Mouse (Mus musculus) urinary bladder, adult 18-20 months (tissue): ENCODE measurements around the gene Kif1b.
"Not testable (repeated sequence)": the region's sequence is repeated elsewhere in the genome, so short reads cannot be mapped to it uniquely, and the experiment has no call there.

Source experiments
- DNase-seq, 2 experiments: peaks; one replicate each; pipeline ENCODE4 v3.0.0; 2022; ENCODE audit warnings: low spot score in 2 of 2, mixed read lengths in 2 of 2

Gene Kif1b

DNA sequence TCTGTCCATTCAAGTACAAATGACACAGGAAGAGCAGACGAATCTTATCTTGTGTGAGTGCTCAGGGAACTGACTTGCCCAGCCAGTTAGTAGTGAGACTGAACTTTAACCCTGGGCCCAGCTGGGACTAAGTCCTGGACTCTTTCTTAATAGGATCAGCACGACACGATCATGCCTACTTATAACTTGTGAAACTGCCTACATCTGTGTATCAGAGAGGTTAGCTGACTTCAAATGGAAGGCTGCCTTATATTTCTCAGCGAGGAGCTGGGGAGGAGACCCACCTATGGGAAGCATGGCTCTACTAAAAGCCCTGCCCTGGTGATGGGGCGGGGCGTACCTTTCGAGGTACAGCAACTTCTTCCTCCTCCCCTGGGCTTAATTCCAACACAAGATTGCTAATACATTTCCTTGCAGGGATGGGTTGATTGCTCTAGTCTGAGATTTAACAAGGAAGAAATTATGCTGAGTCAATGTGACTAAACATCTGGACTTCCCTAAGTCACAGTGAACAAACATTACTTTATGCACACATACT, 137.0 kb downstream of the Kif1b start:
- DNase-seq = peak; percentile 55 to 63

DNA sequence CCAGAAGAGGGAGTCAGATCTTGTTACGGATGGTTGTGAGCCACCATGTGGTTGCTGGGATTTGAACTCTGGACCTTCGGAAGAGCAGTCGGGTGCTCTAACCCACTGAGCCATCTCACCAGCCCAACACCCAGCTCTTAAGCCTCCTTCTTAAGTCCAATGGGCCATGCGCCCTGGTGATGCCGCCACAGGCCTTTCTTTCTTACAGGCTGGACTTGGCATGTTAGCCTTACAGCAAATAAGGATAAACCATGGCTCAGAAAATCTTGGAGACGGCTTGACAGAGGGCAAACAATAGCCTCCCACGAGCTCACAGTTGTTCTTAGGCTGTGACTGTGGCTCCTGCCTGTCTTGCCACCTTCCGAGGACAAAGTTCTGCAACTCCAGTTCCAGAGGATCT, 137.6 kb downstream of the Kif1b start:
- not testable (repeated sequence) for DNase-seq

DNA sequence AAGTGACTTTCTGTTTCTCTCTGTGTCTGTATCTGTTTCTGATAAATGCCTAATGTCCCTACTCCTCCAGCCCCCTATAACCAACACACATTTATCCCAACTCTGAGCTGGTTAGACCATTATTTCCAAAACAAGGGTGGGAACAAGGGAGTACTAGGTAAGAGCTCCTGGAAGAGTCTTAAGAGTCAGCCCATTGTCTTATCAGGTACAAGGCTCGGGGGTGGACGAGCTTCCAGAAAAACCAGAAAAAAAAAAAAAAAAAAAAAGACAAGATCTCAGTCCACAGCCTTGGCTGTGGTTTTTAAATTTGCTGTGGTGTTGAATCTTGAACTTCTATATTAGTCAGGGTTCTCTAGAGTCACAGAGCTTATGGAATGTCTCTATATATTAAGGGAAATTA, 139.5 kb downstream of the Kif1b start:
- no peak for DNase-seq

DNA sequence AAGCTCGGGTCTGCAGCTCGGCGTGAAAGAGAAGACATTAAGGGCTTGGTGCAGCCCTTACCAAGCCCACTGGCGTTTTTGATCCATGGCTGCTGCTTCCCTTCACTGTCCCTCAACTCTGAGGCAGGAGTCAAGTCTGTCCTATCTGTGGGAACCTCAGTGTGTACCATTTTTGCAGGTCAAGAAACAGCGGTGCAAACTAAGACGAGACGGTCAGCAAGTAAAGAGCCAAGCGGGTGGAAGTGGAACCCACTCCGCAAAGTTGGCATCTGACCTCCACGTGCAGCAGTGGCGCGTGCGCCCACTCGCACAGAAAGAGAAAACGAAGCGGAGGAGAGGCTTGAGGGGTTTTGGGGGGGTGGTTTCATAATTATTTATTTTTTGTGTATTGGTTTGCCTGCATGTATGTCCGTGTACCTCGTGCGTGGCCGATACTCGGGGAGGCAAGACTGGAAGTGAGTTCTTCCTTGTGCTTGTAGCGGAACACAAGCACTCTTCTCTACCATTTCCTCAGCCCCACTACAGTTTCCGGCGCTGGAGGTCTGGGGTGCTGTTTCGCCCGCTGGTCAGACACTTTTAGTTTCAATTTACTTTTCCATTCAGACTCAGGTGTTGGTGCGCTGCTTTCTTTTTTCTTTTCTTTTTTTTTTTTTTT, 140.4 kb downstream of the Kif1b start:
- peak in 1 of 2 experiments; percentile 43 for DNase-seq

DNA sequence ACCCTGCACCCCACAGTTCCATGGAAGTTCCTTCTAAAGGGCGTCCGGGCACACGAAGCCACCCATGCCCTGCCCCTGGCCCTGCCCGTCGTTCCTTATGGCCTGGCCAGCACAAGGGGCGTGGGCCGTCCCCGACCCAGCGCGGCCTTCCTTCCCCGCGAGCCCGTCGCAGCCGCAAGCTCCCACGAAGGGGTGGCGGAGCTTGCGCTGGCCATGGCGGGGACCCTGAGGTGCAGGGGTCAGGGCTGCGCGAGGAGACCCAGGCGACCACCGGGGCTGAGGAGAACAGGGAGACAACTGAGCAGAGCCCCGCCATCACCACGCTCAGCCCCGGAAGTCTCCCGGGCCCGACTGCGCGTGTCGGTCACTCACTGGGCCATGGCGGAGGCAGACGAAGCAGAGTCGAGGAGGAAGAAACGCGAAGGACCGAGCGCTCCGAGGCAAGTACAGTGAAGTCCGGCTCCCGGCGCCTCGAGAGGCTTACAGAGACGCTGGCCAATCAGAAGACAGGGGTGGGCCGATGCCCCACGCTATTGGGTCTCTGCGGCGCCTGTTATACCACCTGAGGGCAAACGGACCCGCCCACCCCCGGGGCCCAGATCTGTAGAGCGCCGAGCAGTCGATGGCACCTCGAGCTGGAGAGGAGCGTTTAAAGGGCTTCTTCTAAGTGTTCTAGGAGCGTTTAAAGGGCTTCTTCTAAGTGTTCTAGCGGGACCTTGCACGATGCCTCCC, 141.1 kb downstream of the Kif1b start, which contains the start of gene Pgd:
Gene Pgd, minus strand, starts transcription at position 557 of the 732 bp plus-strand sequence.
- DNase-seq = peak; percentile 94 to 96

DNA sequence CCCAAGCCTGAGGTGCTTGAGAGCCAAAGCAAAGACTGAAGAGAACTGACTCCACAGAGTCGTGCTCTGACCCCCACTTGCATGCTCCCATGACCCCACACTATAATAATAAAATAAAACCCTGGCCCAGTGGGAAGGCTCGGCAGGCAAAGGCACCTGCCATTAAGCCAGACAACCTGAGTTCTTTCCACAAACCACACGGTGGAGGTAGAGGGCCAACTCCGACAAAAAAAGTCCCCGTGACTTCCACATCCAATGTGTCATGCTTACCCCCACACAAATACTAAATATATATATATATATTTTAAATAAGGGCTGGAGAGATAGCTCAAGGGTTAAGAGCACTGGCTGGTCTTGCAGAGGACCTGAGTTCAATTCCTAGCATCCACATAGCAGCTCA, 143.3 kb downstream of the Kif1b start:
- no peak for DNase-seq

DNA sequence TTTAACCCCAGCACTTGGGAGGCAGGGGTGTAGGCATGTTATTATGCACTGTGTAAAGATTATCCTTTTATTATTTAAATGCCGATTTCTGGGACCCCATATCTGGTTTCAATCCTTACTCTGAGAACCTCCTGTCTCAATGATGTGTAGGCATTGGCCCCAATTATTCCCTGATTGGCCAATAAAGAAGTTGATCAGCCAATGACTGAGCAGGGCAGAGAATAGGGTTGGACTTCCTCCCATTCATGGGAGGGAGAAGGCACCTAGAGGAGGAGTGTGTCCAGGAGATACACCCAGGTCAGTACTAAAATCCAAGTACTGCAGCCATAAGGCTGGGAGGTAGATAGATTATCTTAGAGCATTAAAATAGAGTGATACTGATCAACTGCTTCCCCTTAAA, 144.3 kb downstream of the Kif1b start:
- no peak for DNase-seq

DNA sequence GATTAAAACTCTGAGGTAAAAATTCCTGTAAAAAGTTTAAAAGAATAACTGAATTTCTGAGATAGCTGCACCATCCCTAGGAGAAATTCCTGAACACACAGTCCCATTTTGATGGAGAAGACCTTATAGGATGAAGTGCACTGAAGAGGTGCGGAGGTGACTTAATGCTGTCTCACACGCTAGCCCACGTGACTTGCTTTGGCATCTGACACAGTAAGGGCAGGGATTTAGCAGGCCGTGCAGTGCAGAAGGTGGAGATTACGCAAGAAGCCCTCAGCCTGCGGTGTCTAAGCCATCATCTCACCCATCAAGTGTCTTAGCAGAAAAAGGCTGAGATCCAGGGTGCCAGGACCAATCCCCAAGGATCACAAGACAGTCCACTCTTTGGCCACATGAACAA, 146.3 kb downstream of the Kif1b start:
- DNase-seq = no peak

DNA sequence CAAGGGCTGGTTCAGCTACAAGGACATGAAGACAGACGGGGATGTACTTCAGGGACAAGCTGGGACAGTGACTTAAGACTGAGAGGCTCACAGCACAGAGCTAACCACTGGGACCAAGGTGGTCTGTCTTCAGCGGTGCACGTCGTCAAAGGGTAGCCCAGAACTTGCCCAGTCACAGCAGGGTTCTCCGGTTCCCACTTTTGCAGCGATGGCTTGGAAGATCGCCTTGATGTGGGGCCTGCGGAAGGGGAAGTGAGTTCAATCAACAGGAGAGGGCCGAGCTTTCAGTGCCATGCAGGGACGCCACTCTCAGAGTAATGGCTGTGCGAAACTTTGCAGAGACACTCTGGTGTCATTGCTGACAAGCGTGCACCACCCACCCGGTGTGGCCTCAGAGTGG, 147.6 kb downstream of the Kif1b start:
- DNase-seq = no peak

DNA sequence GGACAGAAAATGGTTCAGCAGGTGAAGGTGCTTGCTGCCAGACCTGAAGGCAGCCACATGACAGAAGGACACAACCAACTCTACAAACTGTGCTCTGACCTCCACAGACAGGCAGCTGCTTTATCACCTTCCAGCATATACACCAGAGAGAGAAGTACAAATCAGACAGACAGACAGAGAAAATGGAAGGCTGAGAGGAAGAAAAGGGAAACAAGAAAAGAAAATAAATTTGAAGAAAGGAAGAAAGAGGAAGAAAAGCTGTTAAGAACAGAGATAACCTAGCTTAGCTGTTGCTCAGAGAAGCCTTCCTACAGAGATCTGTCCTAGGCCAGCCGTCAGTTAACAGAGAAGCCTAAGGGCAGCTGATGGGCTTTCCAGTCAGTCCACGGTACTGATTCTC, 148.3 kb downstream of the Kif1b start:
- DNase-seq = no peak

DNA sequence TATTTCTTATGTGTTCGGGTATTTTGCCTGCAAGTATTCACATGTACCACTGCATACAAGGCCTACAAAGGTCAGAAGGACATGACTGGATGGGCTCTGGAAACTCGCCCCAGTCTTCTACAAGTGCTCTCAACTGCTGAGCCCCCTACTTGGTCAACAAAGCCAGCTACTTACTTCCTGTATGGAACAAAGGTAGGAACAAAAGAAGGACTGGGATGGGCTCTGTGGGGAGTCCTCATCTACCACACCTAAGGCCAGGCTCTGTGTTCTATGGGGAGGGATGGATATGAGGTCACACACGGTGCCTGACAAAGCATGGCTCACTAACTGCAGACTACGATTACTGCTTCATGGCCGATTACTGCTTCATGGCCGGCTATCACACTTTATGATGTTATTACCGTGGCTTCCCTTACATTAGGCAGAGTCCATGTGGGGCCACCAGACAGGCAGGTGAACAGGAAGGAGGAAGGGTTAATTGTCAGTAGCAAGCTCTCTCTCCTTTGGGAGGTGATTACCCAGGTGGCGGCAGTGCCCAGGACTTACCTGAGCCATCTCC, 150.0 kb downstream of the Kif1b start:
- no peak for DNase-seq

DNA sequence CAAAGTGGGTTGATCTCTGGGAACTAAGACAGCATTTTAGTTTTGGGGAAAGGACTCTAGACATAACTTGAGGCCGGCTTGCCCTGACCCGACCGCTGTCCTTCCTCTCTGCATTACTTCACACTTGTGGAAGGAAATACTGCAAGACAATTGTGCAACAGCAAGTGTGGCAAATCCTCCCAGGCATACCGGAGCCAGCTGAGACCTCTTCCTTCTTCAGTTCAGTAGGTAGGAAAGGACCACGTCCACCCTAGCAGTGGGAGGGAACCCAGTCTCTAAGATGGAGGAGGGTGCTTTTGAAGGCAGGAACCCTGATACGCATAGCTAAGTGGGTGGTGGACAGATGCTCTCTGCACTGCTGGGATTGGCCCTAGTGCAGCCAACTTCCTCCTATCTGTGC, 151.8 kb downstream of the Kif1b start:
- DNase-seq = no peak

DNA sequence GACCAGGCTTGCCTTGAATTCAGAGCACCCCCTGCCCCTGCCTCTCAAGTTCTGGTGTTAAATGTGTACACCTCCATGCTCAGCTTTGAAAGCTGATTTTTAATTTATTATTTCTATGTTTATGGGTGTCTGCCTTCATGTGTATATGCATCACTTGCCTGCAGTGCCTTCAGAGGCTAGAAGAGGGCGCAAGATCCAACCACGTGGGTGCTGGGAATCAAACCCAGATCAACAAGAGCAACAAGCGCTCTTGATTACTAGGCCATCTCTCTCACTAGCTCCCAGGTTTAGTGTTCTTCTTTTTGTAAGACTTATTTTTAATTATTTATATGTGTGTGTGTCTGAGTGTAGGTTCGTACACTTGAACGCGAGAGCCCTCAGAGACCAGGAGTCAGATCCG, 152.6 kb downstream of the Kif1b start:
- no peak for DNase-seq

DNA sequence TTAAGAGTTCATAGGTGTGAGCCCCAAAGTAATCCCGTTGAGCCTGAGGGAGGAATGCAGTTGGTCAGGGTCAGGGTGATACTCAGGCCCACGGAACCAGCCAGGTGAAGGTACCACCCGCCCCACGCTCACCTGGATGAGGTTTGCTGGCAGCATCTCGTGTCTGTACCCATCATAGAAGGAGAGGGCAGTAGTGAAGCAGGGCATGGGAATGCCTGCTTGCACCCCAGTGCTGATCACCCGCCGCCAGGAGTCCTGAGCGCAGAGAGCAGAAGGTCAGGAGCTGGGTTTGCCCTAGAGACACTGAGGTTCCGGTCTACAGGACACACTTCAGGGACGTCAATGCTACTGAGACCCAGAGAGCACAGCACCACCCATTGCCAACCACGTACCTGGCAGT, 156.8 kb downstream of the Kif1b start:
- no peak for DNase-seq

DNA sequence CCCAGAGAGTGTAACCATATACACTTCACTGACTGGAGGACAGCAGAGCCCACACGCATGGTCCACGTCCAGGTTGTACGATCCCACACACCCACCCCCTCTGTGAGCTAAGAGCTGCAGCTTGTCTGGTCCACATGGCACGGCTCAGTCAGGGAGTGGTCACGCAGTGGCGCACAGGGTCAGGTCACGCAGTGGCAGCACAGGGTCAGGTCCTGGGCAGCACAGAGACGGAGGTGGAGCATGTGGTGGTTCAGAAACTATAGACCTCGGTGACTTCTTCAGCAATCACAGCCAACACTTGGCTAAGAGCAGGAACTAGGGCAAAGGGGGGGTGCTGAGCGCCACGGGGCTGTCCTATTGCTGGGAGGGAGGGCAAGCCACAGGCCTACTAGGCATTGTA, 157.2 kb downstream of the Kif1b start:
- no peak for DNase-seq

DNA sequence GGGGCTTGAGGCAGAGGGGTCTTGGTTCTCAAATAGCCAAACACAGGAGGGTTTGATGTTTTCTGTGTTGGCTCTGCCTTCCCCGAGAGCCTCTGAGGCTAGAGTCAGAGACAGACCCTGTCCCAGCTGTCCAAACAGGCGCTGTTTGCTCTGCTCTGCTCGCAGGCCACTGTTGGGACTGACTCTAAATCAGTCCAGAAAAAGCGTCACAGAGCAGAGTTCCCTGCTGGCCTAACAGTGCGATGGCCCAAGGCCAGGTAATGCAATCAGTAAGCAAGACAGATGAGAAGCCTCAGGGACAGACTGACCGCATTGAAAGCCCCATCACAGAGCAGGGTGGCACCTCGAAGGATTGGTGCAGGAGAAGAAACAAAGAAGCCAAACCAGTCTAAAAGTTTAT, 157.9 kb downstream of the Kif1b start:
- DNase-seq = no peak

DNA sequence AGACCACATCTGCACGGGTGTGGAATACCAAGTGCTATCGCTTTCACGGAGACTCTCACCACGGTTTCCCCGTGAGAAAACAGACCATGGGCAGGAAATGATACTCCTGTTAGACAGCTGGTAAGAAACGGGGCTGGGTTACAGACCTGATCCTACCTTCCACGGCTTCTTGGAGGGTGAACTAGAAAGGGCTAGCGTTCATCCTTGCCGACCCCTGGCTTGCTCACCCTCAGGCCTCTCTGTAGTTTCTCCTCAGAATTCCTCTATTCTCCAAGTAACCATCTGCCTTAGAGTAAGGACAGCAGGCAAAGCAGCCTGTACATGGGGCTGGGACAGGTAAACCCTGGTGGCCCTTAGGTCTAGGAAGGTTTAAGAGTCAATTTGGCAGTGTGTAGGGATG, 158.3 kb downstream of the Kif1b start:
- no peak for DNase-seq

DNA sequence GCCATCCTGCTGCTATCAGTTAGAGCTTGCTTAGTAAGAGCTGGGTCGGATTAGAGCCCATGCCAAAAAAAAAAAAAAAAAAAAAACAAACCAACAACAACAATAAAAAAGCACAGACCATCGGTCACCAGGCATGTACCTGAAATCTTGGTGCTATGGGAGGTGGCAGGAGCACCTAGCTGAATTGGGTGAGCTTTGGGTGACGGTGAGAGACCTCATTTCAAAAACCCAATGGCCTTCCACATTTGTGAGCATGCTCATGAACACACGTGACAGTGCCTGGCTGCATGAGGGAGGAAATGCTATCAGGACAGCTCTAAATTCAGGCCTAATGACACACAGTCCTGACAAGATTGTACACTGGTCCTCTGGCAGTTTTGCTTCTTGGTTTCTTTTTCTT, 159.4 kb downstream of the Kif1b start:
- DNase-seq = no peak

DNA sequence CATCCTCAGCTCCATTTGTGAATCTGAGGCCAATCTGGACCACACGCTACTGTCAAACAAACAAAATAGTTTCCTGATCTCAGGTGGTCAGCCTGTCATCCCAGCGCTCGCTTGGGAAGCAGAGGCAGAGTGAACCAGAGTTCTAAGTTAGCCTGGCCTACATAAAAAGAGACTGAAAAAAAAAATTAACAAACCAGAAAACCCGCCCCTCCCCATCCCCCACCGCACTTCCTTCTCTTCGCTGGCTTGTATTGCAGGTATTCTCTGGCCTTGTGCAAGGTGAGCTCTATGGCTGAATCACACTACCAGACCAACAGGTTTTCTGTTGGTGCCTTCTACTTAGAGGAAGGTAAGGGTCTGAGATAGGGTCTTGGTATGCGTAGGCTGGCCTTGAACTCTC, 160.0 kb downstream of the Kif1b start:
- DNase-seq = no peak

DNA sequence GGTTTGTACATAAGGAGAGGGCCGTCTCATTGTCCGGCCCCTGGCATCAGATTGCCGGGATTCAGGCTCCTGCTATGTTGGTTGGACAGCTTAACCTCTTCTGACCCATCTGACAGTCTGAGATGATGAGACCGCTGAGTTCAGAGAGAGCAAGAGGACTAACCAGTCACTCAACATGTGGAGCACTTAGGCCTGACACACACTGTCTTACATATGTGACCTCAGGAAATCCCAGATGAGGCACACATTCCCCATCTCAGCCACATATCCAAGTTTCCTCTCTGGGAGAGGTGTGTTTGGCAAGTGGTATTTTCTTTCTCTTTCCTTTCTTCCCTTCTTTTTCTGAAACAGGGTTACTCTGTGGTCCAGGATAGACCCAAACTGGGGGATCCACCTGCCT, 162.3 kb downstream of the Kif1b start:
- DNase-seq = no peak

DNA sequence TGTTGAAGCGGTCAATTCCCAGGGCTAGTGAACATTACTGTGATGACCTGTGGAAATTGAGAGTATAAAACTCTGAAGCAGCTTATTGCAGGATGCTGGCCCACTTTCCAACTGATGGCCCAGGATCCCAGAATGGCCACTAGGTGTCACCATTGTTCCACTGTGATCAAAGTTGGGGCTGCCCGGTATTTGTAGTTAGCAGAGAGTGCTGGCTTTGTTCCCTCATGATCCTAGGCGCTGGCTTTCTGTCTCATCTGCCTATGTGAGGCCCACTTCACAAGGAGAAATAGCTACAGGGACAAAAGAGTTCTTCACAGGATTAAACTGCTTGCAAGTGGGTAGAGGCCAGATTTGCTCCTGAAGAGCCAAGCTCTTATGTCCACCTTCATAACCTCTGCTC, 163.0 kb downstream of the Kif1b start:
- DNase-seq = peak; percentile 60 to 76

DNA sequence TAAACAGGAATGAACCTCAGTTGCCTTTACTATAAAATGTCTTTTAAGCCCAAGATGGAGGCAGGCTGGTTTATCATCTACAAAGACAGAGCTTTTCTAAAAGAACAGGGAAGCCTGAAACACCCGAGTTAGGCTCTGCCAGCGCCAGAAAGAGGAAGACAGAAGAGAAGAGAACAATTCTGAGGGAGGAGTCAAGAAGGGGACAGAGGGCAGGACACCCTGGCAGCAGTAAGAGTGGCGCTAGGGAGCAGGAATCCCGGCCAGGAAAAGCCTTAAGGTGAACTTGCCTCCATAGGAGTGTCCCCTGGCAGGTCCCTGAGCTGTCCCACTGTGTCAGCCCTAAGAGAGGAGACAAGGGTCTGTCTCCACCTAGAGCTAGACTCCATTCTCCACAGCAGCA, 163.9 kb downstream of the Kif1b start:
- no peak for DNase-seq

DNA sequence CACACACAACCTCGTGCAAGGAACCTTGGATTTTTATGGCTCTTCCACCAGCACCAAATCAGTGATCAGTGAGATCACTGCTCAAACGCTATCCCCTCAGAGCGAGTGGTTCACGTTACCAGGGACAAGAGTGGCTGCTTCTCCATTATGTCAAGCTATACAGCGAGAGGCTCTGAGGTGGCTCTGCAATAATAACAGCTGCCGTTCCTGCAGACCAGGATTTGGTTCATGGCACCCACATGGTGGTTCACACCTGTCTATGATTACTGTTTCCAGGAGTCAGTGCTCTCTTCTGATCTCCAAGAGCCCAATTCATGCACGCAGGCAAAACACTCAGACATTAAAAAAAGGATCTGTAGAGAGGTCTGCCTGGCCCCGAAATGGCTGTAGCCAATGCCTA, 169.0 kb downstream of the Kif1b start:
- no peak for DNase-seq
